Mouse (Mus musculus): ENCODE measurements around the gene Dab2ip. TPM values are rescaled to one million over a fixed set of nuclear protein-coding genes. Genes with fewer than 3 reads are reported as not detected.

Dab2ip gene
- polyA plus RNA-seq, 1 experiment from 2014 or later: 42.4 TPM

- Histone ChIP-seq H3K9ac (ENCODE audit: low read depth, low read length) (no peak overlapping the region), H3K4me2 (replicated peaks; ENCODE audit: low read depth, low read length) (no peak overlapping the region), H3K9me3 (ENCODE audit: control insufficient read depth, low read length) (no peaks in the 10 kb centered on the region), H3K27ac (ENCODE audit: low read depth, low read length) (no peak overlapping the region), H3K4me3 (ENCODE audit: low read length) (no peak overlapping the region), H3K4me1 (ENCODE audit: control insufficient read depth, insufficient read depth, low read length) (peaks cover 5% of the 10 kb centered on the region; the same call in 1 of the 2 replicates), H3K36me3 (ENCODE audit: control insufficient read depth, insufficient read depth, low read length) (no peaks in the 10 kb centered on the region), H3K27me3 (ENCODE audit: control insufficient read depth, insufficient read depth, low read length) (no peaks in the 10 kb centered on the region)
- 31% methylated on average over 4 of the region's 4 CpGs for WGBS
- ATAC-seq (ENCODE audit: low FRiP score, low TSS enrichment): no peak
Measured at GRCm38 (mm10) chr2:35549191-35549590, 8.9 kb upstream of the Dab2ip start.

GRCm38 (mm10) chr2:35550097-35550496 lies 8.0 kb upstream of the Dab2ip start:
- no peak overlapping the region for H3K4me3 ChIP-seq (ENCODE audit: low read length)
- H3K4me1 ChIP-seq (ENCODE audit: control insufficient read depth, insufficient read depth, low read length): peaks cover 1% of the 10 kb centered on the region; the same call in 1 of the 2 replicates
- 78% methylated on average over 9 of the region's 9 CpGs for WGBS
- no peaks in the 10 kb centered on the region for H3K27me3 ChIP-seq (ENCODE audit: control insufficient read depth, insufficient read depth, low read length)
- ATAC-seq (ENCODE audit: low FRiP score, low TSS enrichment): no peak
- no peaks in the 10 kb centered on the region for H3K9me3 ChIP-seq (ENCODE audit: control insufficient read depth, low read length)
- H3K36me3 ChIP-seq (ENCODE audit: control insufficient read depth, insufficient read depth, low read length): no peaks in the 10 kb centered on the region
- H3K27ac ChIP-seq (ENCODE audit: low read depth, low read length): no peak overlapping the region
- H3K4me2 ChIP-seq (replicated peaks; ENCODE audit: low read depth, low read length): no peak overlapping the region
- H3K9ac ChIP-seq (ENCODE audit: low read depth, low read length): no peak overlapping the region

- no peaks in the 10 kb centered on the region for H3K9me3 ChIP-seq (ENCODE audit: control insufficient read depth, low read length)
- no peaks in the 10 kb centered on the region for H3K36me3 ChIP-seq (ENCODE audit: control insufficient read depth, insufficient read depth, low read length)
- 60% methylated on average over 5 of the region's 5 CpGs for WGBS
- no peak overlapping the region for H3K9ac ChIP-seq (ENCODE audit: low read depth, low read length)
- peaks cover 22% of the 10 kb centered on the region for H3K4me1 ChIP-seq (ENCODE audit: control insufficient read depth, insufficient read depth, low read length)
- no peak overlapping the region for H3K27ac ChIP-seq (ENCODE audit: low read depth, low read length)
- H3K27me3 ChIP-seq (ENCODE audit: control insufficient read depth, insufficient read depth, low read length): no peaks in the 10 kb centered on the region
- no peak overlapping the region for H3K4me2 ChIP-seq (replicated peaks; ENCODE audit: low read depth, low read length)
- no peak overlapping the region for H3K4me3 ChIP-seq (ENCODE audit: low read length)
- no peak for ATAC-seq (ENCODE audit: low FRiP score, low TSS enrichment)
Measured at GRCm38 (mm10) chr2:35556918-35557486, 1.1 kb upstream of the Dab2ip start.

- no peak; the same call in 1 of the 2 replicates for ATAC-seq (ENCODE audit: low FRiP score, low TSS enrichment)
- peak overlapping the region; percentile 22; the same call in 1 of the 2 replicates for H3K4me3 ChIP-seq (ENCODE audit: low read length)
- peaks cover 22% of the 10 kb centered on the region for H3K4me1 ChIP-seq (ENCODE audit: control insufficient read depth, insufficient read depth, low read length)
- peak overlapping the region; percentile 71 for H3K27ac ChIP-seq (ENCODE audit: low read depth, low read length)
- H3K4me2 ChIP-seq (replicated peaks; ENCODE audit: low read depth, low read length): peak overlapping the region; percentile 43
- no peaks in the 10 kb centered on the region for H3K9me3 ChIP-seq (ENCODE audit: control insufficient read depth, low read length)
- H3K36me3 ChIP-seq (ENCODE audit: control insufficient read depth, insufficient read depth, low read length): no peaks in the 10 kb centered on the region
- 25% methylated on average over 4 of the region's 4 CpGs for WGBS
- H3K27me3 ChIP-seq (ENCODE audit: control insufficient read depth, insufficient read depth, low read length): no peaks in the 10 kb centered on the region
- peak overlapping the region; percentile 38; the same call in 1 of the 2 replicates for H3K9ac ChIP-seq (ENCODE audit: low read depth, low read length)
Measured at GRCm38 (mm10) chr2:35558826-35559550, 922 bp downstream of the Dab2ip start.

- H3K9me3 ChIP-seq (ENCODE audit: control insufficient read depth, low read length): no peaks in the 10 kb centered on the region
- peaks cover 22% of the 10 kb centered on the region for H3K4me1 ChIP-seq (ENCODE audit: control insufficient read depth, insufficient read depth, low read length)
- no peaks in the 10 kb centered on the region for H3K27me3 ChIP-seq (ENCODE audit: control insufficient read depth, insufficient read depth, low read length)
- H3K27ac ChIP-seq (ENCODE audit: low read depth, low read length): peak overlapping the region; percentile 71; the same call in 1 of the 2 replicates
- no peak for ATAC-seq (ENCODE audit: low FRiP score, low TSS enrichment)
- H3K9ac ChIP-seq (ENCODE audit: low read depth, low read length): peak overlapping the region; percentile 38; the same call in 1 of the 2 replicates
- 44% methylated on average over 2 of the region's 2 CpGs for WGBS
- no peak overlapping the region for H3K4me2 ChIP-seq (replicated peaks; ENCODE audit: low read depth, low read length)
- no peak overlapping the region for H3K4me3 ChIP-seq (ENCODE audit: low read length)
- no peaks in the 10 kb centered on the region for H3K36me3 ChIP-seq (ENCODE audit: control insufficient read depth, insufficient read depth, low read length)
Measured at GRCm38 (mm10) chr2:35559551-35559835, 1.4 kb downstream of the Dab2ip start.

- Histone ChIP-seq H3K4me3 (ENCODE audit: low read length) (no peak overlapping the region), H3K36me3 (ENCODE audit: control insufficient read depth, insufficient read depth, low read length) (no peaks in the 10 kb centered on the region), H3K9me3 (ENCODE audit: control insufficient read depth, low read length) (no peaks in the 10 kb centered on the region), H3K4me1 (ENCODE audit: control insufficient read depth, insufficient read depth, low read length) (peaks cover 11% of the 10 kb centered on the region), H3K9ac (ENCODE audit: low read depth, low read length) (no peak overlapping the region), H3K27ac (ENCODE audit: low read depth, low read length) (no peak overlapping the region), H3K27me3 (ENCODE audit: control insufficient read depth, insufficient read depth, low read length) (no peaks in the 10 kb centered on the region), H3K4me2 (replicated peaks; ENCODE audit: low read depth, low read length) (no peak overlapping the region)
- 90% methylated on average over 4 of the region's 4 CpGs for WGBS
- ATAC-seq (ENCODE audit: low FRiP score, low TSS enrichment): no peak
Measured at GRCm38 (mm10) chr2:35563722-35564121, 5.7 kb downstream of the Dab2ip start.

GRCm38 (mm10) chr2:35565051-35565836 lies 7.2 kb downstream of the Dab2ip start:
- H3K4me1 ChIP-seq (ENCODE audit: control insufficient read depth, insufficient read depth, low read length): no peaks in the 10 kb centered on the region
- H3K27me3 ChIP-seq (ENCODE audit: control insufficient read depth, insufficient read depth, low read length): no peaks in the 10 kb centered on the region
- 85% methylated on average over 6 of the region's 6 CpGs for WGBS
- no peaks in the 10 kb centered on the region for H3K9me3 ChIP-seq (ENCODE audit: control insufficient read depth, low read length)
- no peak overlapping the region for H3K27ac ChIP-seq (ENCODE audit: low read depth, low read length)
- ATAC-seq (ENCODE audit: low FRiP score, low TSS enrichment): no peak
- H3K4me2 ChIP-seq (replicated peaks; ENCODE audit: low read depth, low read length): no peak overlapping the region
- no peaks in the 10 kb centered on the region for H3K36me3 ChIP-seq (ENCODE audit: control insufficient read depth, insufficient read depth, low read length)
- no peak overlapping the region for H3K9ac ChIP-seq (ENCODE audit: low read depth, low read length)
- H3K4me3 ChIP-seq (ENCODE audit: low read length): no peak overlapping the region

GRCm38 (mm10) chr2:35566957-35567693 lies 9.1 kb downstream of the Dab2ip start:
- Histone ChIP-seq H3K36me3 (ENCODE audit: control insufficient read depth, insufficient read depth, low read length) (no peaks in the 10 kb centered on the region), H3K9me3 (ENCODE audit: control insufficient read depth, low read length) (no peaks in the 10 kb centered on the region), H3K9ac (ENCODE audit: low read depth, low read length) (no peak overlapping the region), H3K4me2 (replicated peaks; ENCODE audit: low read depth, low read length) (no peak overlapping the region), H3K4me3 (ENCODE audit: low read length) (no peak overlapping the region), H3K27ac (ENCODE audit: low read depth, low read length) (no peak overlapping the region; the same call in 1 of the 2 replicates), H3K4me1 (ENCODE audit: control insufficient read depth, insufficient read depth, low read length) (no peaks in the 10 kb centered on the region), H3K27me3 (ENCODE audit: control insufficient read depth, insufficient read depth, low read length) (no peaks in the 10 kb centered on the region)
- no peak for ATAC-seq (ENCODE audit: low FRiP score, low TSS enrichment)
- WGBS: 77% methylated on average over 11 of the region's 11 CpGs

All from kidney, embryonic 14.5 days (tissue).